Mouse (Mus musculus) neural tube, embryonic 13.5 days (tissue): Measurements from ENCODE around the gene Phf8. TPM values are rescaled to one million over a fixed set of nuclear protein-coding genes. Genes with fewer than 3 reads are reported as not detected.

ENCODE experiments used
- ATAC-seq: fragments of 200-750 bp; cut with Nextera tagmentation; 2 replicates; pipeline ENCODE4 v1.8.0; 2017; ENCODE audit warnings: low read depth, mild to moderate bottlenecking, moderate TSS enrichment, moderate library complexity
- H3K27ac ChIP-seq: fragments of 300-500 bp; sonication (generic); replicated peaks from 2 replicates; pipeline ENCODE4 v1.5.1; 2015; ENCODE audit warnings: moderate library complexity, mild to moderate bottlenecking, inconsistent platforms
- H3K27me3 ChIP-seq: fragments of 300-500 bp; sonication (generic); 2 replicates; pipeline ENCODE4 v1.6.1; 2015; ENCODE audit warnings: mild to moderate bottlenecking, inconsistent platforms
- H3K36me3 ChIP-seq: fragments of 300-500 bp; sonication (generic); 2 replicates; pipeline ENCODE4 v1.6.1; 2015; ENCODE audit warnings: mild to moderate bottlenecking, inconsistent platforms
- H3K4me1 ChIP-seq: fragments of 300-500 bp; sonication (generic); replicated peaks from 2 replicates; pipeline ENCODE4 v1.6.1; 2015; ENCODE audit warnings: inconsistent platforms
- H3K4me2 ChIP-seq: fragments of 300-500 bp; sonication (generic); 2 replicates; pipeline ENCODE4 v1.6.1; 2015; ENCODE audit warnings: inconsistent platforms, mild to moderate bottlenecking, moderate library complexity
- H3K4me3 ChIP-seq: fragments of 300-500 bp; sonication (generic); 2 replicates; pipeline ENCODE4 v1.5.1; 2015; ENCODE audit warnings: mild to moderate bottlenecking, inconsistent platforms
- H3K9ac ChIP-seq: fragments of 300-500 bp; sonication (generic); 2 replicates; pipeline ENCODE4 v1.6.1; 2015; ENCODE audit warnings: moderate library complexity, mild to moderate bottlenecking, inconsistent platforms
- H3K9me3 ChIP-seq: fragments of 300-500 bp; sonication (generic); 2 replicates; pipeline ENCODE4 v1.6.1; 2016; ENCODE audit warnings: inconsistent platforms
- WGBS: fragments of 180-500 bp; shearing (Covaris S2); methylation state at CpG from one replicate; pipeline ENCODE4 v1.1.7; 2015; 5-methylcytosine and 5-hydroxymethylcytosine counted together
- polyA plus RNA-seq: library from polyadenylated mRNA; unstranded; fragments of >200 nt; fragmentation: Nextera tagmentation; extraction: Ambion mirVana; gene quantifications from 2 replicates; pipeline ENCODE4 v1.2.1, GENCODE M21; 2015

The Phf8 gene
- polyA plus RNA-seq, 1 experiment from 2014 or later = 18.2 TPM

GRCm38 (mm10) chrX:151575166-151575565, 54.7 kb downstream of the Phf8 start:
- Histone ChIP-seq H3K27me3 (no peaks in the 10 kb centered on the region), H3K36me3 (peaks cover 31% of the 10 kb centered on the region), H3K4me2 (no peak overlapping the region), H3K4me3 (no peak overlapping the region), H3K9me3 (no peaks in the 10 kb centered on the region), H3K9ac (no peak overlapping the region), H3K4me1 (no peaks in the 10 kb centered on the region), H3K27ac (no peak overlapping the region)
- no peak for ATAC-seq
- WGBS = 88% methylated on average over 1 of the region's 1 CpGs

- H3K4me1 ChIP-seq = no peaks in the 10 kb centered on the region
- 80% methylated on average over 2 of the region's 2 CpGs for WGBS
- H3K4me3 ChIP-seq = no peak overlapping the region
- no peak for ATAC-seq
- no peak overlapping the region for H3K4me2 ChIP-seq
- H3K27me3 ChIP-seq = peaks cover 8% of the 10 kb centered on the region; the same call in 1 of the 2 replicates
- H3K9me3 ChIP-seq = no peaks in the 10 kb centered on the region
- H3K36me3 ChIP-seq = no peaks in the 10 kb centered on the region
- H3K27ac ChIP-seq = no peak overlapping the region
- no peak overlapping the region for H3K9ac ChIP-seq
Measured at GRCm38 (mm10) chrX:151643386-151643785, 122.9 kb downstream of the Phf8 start.

- H3K27ac ChIP-seq = no peak overlapping the region
- no peak for ATAC-seq
- H3K9ac ChIP-seq = no peak overlapping the region
- no peak overlapping the region for H3K4me3 ChIP-seq
- 65% methylated on average over 2 of the region's 2 CpGs for WGBS
- H3K27me3 ChIP-seq = no peaks in the 10 kb centered on the region; the same call in none of the 2 replicates
- H3K4me2 ChIP-seq = no peak overlapping the region
- no peaks in the 10 kb centered on the region for H3K36me3 ChIP-seq
- no peaks in the 10 kb centered on the region for H3K9me3 ChIP-seq
- no peaks in the 10 kb centered on the region for H3K4me1 ChIP-seq
Measured at GRCm38 (mm10) chrX:151653744-151654143, 133.3 kb downstream of the Phf8 start.

- 85% methylated on average over 5 of the region's 5 CpGs for WGBS
- no peak for ATAC-seq
Measured at GRCm38 (mm10) chrX:151674492-151675171, 154.2 kb downstream of the Phf8 start.

More at GRCm38 (mm10) chrX:151674492-151675171, 154.2 kb downstream of the Phf8 start:
- no peak overlapping the region for H3K4me2 ChIP-seq
- H3K4me3 ChIP-seq = no peak overlapping the region
- no peak overlapping the region for H3K9ac ChIP-seq
- no peaks in the 10 kb centered on the region for H3K9me3 ChIP-seq
- no peaks in the 10 kb centered on the region for H3K27me3 ChIP-seq
- no peaks in the 10 kb centered on the region for H3K36me3 ChIP-seq
- no peak overlapping the region for H3K27ac ChIP-seq
- H3K4me1 ChIP-seq = no peaks in the 10 kb centered on the region

Other genes starting within 250 kb of the Phf8 start
- gene Fam120c, start 176.5 kb upstream of the Phf8 start, polyA plus RNA-seq = 5.4 TPM in 2 replicates